Mouse (Mus musculus) monocyte, adult 59 days (primary cell): ENCODE data around the gene Slc17a8. TPM values are rescaled to one million over a fixed set of nuclear protein-coding genes. Genes with fewer than 3 reads are reported as not detected.

Experiments
- total RNA-seq, 2 experiments: library from RNA; stranded (reverse); gene quantifications; one replicate each; pipeline ENCODE4 v1.2.4; 2023

Gene Slc17a8
- total RNA-seq = not detected

DNA sequence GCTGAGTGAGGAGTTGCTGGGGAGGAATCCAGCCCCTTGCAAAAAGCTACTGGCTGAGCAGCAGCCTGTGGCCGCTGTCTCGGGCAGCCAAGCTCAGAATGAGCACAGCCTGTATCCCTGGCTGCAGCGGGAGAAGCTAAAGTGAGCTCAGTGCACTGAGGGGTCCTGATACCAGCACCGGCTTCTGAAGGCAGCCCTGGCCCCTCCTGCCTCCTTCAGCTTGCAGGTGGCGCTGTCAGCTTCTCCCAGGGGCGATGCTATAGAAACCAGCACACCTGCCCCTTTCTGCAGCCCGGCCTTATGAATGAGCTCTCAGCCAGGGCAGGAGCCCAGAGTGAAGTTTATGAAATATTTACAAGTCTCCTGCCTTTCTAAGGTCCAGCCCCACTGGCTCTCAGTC, at the start of gene Slc17a8:
Gene Slc17a8, minus strand, starts transcription at position 125 of the 400 bp plus-strand sequence.

DNA sequence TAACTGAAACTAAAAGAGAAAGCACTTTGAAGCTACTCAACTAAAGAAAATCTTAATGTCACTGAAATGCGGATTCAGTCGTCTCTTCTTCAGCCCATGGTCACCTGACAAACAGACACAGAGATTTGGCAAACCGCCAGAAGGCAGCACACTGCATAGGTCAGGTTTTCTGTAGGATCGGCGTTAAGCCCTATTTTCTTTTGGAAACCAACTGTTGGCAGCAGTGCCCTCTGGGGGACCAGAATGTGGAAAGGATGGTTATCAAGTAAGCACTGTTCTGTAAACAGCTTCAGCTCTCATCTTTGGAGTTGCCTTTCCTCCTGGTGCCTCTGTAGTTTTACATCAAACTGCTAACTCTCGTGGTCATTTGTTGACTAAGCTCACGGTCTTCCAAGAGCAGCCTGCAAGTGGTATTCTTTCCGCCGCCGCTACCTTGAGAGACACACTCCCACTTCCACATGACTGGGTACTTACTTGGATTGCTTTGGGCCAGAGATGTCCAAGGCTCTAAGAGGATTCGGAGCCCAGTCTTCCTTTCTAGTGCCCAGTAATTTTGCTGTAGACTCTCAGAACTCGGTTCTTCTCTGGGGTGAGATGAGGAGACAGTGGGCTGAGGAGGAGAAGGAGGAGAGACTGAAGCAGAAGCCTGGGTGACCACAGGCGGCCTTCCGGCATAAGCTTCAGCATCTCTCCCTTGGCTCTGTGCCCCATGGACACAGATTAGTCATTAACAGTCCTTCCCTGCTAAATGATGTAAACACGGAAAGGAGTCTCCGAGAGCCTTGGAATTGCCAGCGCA, 87.9 kb downstream of the Slc17a8 start, which contains the start of gene Nr1h4:
Gene Nr1h4, minus strand, starts transcription at position 657 of the 799 bp plus-strand sequence.

Other genes with a start within 250 kb of the Slc17a8 start
- gene Gas2l3, start 177.3 kb downstream of the Slc17a8 start, total RNA-seq = 10 to 100 TPM; 18.0 to 23.0 TPM
- not detected for gene Nr1h4, start 87.7 kb downstream of the Slc17a8 start, total RNA-seq
- 10 to 100 TPM; 39.5 to 42.9 TPM for gene Scyl2, start 65.0 kb upstream of the Slc17a8 start, total RNA-seq
- gene Actr6, start 111.0 kb upstream of the Slc17a8 start, total RNA-seq = 10 to 100 TPM; 10.3 to 11.3 TPM
- gene Uhrf1bp1l, start 123.7 kb upstream of the Slc17a8 start, total RNA-seq = 10 to 100 TPM; 58.3 to 59.2 TPM